In the genomic region with DNA sequence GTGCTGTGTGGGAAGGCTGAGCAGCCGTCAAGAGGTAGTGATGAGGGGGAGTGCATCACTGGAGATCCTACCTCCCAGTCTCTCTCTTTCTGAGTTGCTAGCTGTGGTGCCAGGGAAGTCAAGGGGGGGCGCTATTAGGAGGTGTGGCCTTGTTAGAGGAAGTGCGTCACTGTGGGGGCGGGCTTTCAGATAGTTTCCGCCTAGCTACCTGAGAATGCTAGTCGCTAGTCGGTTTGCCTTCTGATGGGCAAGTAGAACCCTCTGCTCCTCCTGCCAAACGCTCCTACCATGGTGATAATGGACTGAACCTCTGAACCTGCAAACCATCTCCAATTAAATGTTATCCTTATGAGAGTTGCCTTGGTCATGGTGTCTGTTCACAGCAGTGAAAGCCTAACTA, we compare ENCODE assay signal across 18 mouse cellular contexts.
DNase-seq lines count a peak whose midpoint lies in the region; ATAC-seq and TF ChIP-seq lines count a peak whose summit lies in the region.
"Had no signal": no experiment of that assay in that cellular context is flagged by ENCODE, and none has a peak within 500 bp of the region (broad histone marks: within the 10 kb centered on the region; RNA-seq: fewer than 3 reads in every experiment).

No protein-coding gene starts in this region.

- H3K36me3 ChIP-seq in forebrain, postnatal 0 days (ENCODE audit: insufficient read depth) = no peaks in the 10 kb centered on the region
- no peaks in the 10 kb centered on the region for H3K36me3 ChIP-seq in forebrain, embryonic 12.5 days (replicated peaks)
- H3K36me3 ChIP-seq in kidney, embryonic 16.5 days (ENCODE audit: insufficient read depth, low read length) = no peaks in the 10 kb centered on the region
- H3K36me3 ChIP-seq: heart, embryonic 12.5 days; limb, embryonic 10.5 days; lung, embryonic 15.5 days; neural tube, embryonic 13.5 days had no signal

- H3K27ac ChIP-seq in forebrain, postnatal 0 days (ENCODE audit: low read depth, low read length) = no peak overlapping the region
- H3K27ac ChIP-seq in forebrain, embryonic 12.5 days = no peak overlapping the region
- no peak overlapping the region for H3K27ac ChIP-seq in kidney, embryonic 16.5 days (ENCODE audit: low read length)
- H3K27ac ChIP-seq: limb, embryonic 10.5 days; lung, embryonic 15.5 days; neural tube, embryonic 13.5 days had no signal

- no peaks in the 10 kb centered on the region for H3K9me3 ChIP-seq in forebrain, postnatal 0 days (ENCODE audit: low read length)
- no peaks in the 10 kb centered on the region for H3K9me3 ChIP-seq in forebrain, embryonic 12.5 days
- H3K9me3 ChIP-seq in kidney, embryonic 16.5 days (ENCODE audit: low read length) = no peaks in the 10 kb centered on the region; the same call in 1 of the 2 replicates
- H3K9me3 ChIP-seq: limb, embryonic 10.5 days; lung, embryonic 15.5 days; neural tube, embryonic 13.5 days had no signal

- H3K4me1 ChIP-seq in forebrain, postnatal 0 days (ENCODE audit: insufficient read depth) = 0 out of 2 replicates have a peak, but pooled peaks cover 8% of the 10 kb centered on the region
- peaks cover 3% of the 10 kb centered on the region; the same call in 1 of the 2 replicates for H3K4me1 ChIP-seq in forebrain, embryonic 12.5 days
- peaks cover 6% of the 10 kb centered on the region; the same call in 1 of the 2 replicates for H3K4me1 ChIP-seq in kidney, embryonic 16.5 days (ENCODE audit: insufficient read depth, low read length)
- H3K4me1 ChIP-seq: heart, embryonic 12.5 days; lung, embryonic 15.5 days had no signal

- no peak overlapping the region for H3K4me2 ChIP-seq in forebrain, postnatal 0 days (ENCODE audit: low read depth)
- H3K4me2 ChIP-seq in forebrain, embryonic 12.5 days = no peak overlapping the region
- H3K4me2 ChIP-seq in kidney, embryonic 16.5 days (replicated peaks; ENCODE audit: low read depth, low read length) = no peak overlapping the region
- H3K4me2 ChIP-seq: heart, embryonic 12.5 days; liver, embryonic 11.5 days; lung, embryonic 15.5 days; neural tube, embryonic 13.5 days had no signal

- H3K27me3 ChIP-seq in forebrain, postnatal 0 days (ENCODE audit: insufficient read depth, low read length) = no peaks in the 10 kb centered on the region
- no peaks in the 10 kb centered on the region for H3K27me3 ChIP-seq in forebrain, embryonic 12.5 days
- no peaks in the 10 kb centered on the region for H3K27me3 ChIP-seq in kidney, embryonic 16.5 days (ENCODE audit: insufficient read depth, low read length)
- H3K27me3 ChIP-seq: CH12.LX; heart, embryonic 12.5 days; lung, embryonic 15.5 days; neural tube, embryonic 13.5 days; Patski had no signal

- TF ChIP-seq CTCF in forebrain, postnatal 0 days (IDR thresholded peaks at IDR 0.05; ENCODE audit: low read depth) = 0 out of 2 replicates have a peak, but pooled peaks have one; percentile 3

- no peak overlapping the region for H3K9ac ChIP-seq in forebrain, postnatal 0 days
- H3K9ac ChIP-seq in forebrain, embryonic 12.5 days = no peak overlapping the region
- H3K9ac ChIP-seq in kidney, embryonic 16.5 days (replicated peaks; ENCODE audit: low read length) = no peak overlapping the region
- H3K9ac ChIP-seq: heart, embryonic 12.5 days; lung, embryonic 15.5 days; neural tube, embryonic 13.5 days had no signal

- H3K4me3 ChIP-seq in forebrain, postnatal 0 days (ENCODE audit: low read depth, low read length) = no peak overlapping the region
- H3K4me3 ChIP-seq in forebrain, embryonic 12.5 days (replicated peaks) = no peak overlapping the region
- H3K4me3 ChIP-seq in kidney, embryonic 16.5 days (ENCODE audit: low read length) = no peak overlapping the region
- H3K4me3 ChIP-seq: heart, embryonic 12.5 days; limb, embryonic 10.5 days; lung, embryonic 15.5 days; neural tube, embryonic 13.5 days had no signal

- 84% methylated on average over 8 of the region's 8 CpGs for WGBS in forebrain, postnatal 0 days
- WGBS in forebrain, embryonic 12.5 days = 86% methylated on average over 8 of the region's 8 CpGs
- WGBS in kidney, embryonic 16.5 days = 84% methylated on average over 8 of the region's 8 CpGs

- ATAC-seq in forebrain, postnatal 0 days = no peak
- ATAC-seq in forebrain, embryonic 12.5 days (ENCODE audit: low FRiP score) = no peak
- no peak for ATAC-seq in kidney, embryonic 16.5 days (ENCODE audit: low FRiP score, low TSS enrichment)
- ATAC-seq: forebrain, embryonic 16.5 days; hindbrain, embryonic 16.5 days; Patski had no signal

- no peak for DNase-seq in forebrain, postnatal 0 days
- DNase-seq in right cerebral cortex, postnatal 4 days = peak; percentile 10
- no peak for DNase-seq in right cerebral cortex, adult 18-20 months
- DNase-seq in ZHBTc4 (ENCODE audit: low read depth, low spot score) = peak; percentile 96
- peak; percentile 80 for DNase-seq in testis, postnatal 14 days (ENCODE audit: low spot score)
- DNase-seq: kidney, adult 18-20 months; kidney, postnatal 14 days had no signal

Comparison
In these comparisons a context has a peak if more than half of its experiments do, and no peak if none do; other contexts are left out.
1. DNase-seq: peak in right cerebral cortex, postnatal 4 days (single experiment), ZHBTc4 (single experiment) and testis, postnatal 14 days (single experiment); none in forebrain, postnatal 0 days (single experiment) and right cerebral cortex, adult 18-20 months (single experiment).